Mouse (Mus musculus) bone marrow macrophage, adult 2 months (primary cell): ENCODE measurements around the gene BC025920.

Experiments used
- CTCF ChIP-seq: IDR thresholded peaks from 2 replicates; pipeline ENCODE4 v1.5.1; 2012; ENCODE audit warnings: low read depth, mild to moderate bottlenecking, low read length, moderate library complexity
- POLR2A ChIP-seq: IDR thresholded peaks from 2 replicates; pipeline ENCODE4 v1.6.1; 2012; ENCODE audit warnings: mild to moderate bottlenecking, low read depth, low read length, borderline replicate concordance

DNA sequence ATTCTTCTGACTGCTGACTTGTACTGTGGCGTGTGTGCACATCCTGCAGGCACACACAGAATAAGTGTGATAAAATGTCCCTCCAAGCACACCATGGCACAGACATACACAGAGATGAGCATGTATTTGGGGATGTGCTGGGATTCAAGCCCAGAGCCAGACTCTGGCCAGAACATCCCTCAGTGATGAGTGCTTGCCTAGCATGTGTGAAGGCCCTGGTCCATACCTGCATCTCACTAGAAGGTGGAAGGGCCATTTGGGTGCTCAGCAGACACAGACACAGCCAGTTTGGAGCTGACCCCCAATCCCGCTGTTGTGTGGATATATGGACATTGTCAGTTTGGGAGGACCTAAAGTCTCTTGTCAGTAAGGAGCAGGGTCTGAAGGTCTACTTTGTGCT, 35.5 kb downstream of the BC025920 start:
- TF ChIP-seq POLR2A = no peak
- TF ChIP-seq CTCF = no peak
